Mouse (Mus musculus): ENCODE measurements around the gene Epop. TPM values are rescaled to one million over a fixed set of nuclear protein-coding genes. Genes with fewer than 3 reads are reported as not detected.
"Not testable (repeated sequence)": the region's sequence is repeated elsewhere in the genome, so short reads cannot be mapped to it uniquely, and the experiment has no call there.

Epop gene
- polyA plus RNA-seq, 1 experiment from 2014 or later: 13.0 TPM

DNA sequence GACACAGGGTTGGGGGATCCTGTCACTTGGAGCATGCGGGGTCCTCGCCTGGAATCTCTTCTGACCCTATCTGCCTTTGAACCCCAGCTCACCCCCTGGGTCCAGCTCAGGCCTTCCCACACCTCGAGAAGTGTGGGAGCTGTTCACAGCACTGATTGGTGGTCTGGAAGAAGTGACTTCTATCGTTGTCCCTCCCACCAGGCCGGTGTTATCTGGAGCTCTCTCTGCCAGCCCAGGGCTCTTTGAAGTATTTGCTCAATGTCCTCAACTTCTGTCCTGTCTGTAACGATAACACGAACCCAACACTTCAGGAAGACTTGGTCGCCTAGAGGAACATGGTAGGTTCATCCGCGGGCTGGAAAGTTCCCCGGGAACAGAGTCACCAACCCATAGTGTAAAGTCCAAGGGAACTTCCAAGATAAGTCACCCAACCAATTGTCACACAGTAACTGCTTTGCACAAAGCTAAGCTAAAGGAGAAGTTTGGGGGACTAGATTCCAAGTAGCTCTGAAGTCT lies 29.3 kb upstream of the Epop start:
- H3K27ac ChIP-seq (replicated peaks): no peak overlapping the region
- peak overlapping the region; percentile 92 for H3K4me3 ChIP-seq
- H3K4me1 ChIP-seq: peaks cover 52% of the 10 kb centered on the region
- DNase-seq (ENCODE audit: low spot score): no peak
- peaks cover 34% of the 10 kb centered on the region for H3K27me3 ChIP-seq (replicated peaks; ENCODE audit: low read depth, poor library complexity, severe bottlenecking)
- H3K9me3 ChIP-seq: no peaks in the 10 kb centered on the region
- H3K36me3 ChIP-seq (replicated peaks): no peaks in the 10 kb centered on the region
- 73% methylated on average over 11 of the region's 11 CpGs for WGBS

DNA sequence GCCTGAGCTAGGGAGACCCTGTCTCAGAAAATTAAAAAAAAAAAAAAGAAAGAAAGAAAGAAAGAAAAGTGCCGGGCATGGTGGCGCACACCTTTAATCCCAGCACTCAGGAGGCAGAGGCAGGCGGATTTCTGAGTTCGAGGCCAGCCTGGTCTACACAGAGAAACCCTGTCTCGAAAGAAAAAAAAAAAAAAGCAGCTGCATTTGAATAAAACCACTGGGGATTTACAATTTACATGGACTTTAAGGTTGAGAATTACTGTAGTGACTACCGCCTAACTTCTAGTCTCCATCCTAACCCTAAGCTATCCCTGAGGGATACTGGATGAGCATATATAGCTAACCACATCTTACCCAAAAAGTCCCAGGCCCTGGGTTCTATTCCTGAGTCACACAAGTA lies 28.5 kb upstream of the Epop start:
- DNase-seq (ENCODE audit: low spot score); H3K9me3 ChIP-seq; H3K36me3 ChIP-seq (replicated peaks); H3K27ac ChIP-seq (replicated peaks); H3K4me3 ChIP-seq: not testable (repeated sequence)
- WGBS: 89% methylated on average over 6 of the region's 6 CpGs
- Histone ChIP-seq H3K27me3 (replicated peaks; ENCODE audit: low read depth, poor library complexity, severe bottlenecking) (peaks cover 34% of the 10 kb centered on the region), H3K4me1 (peaks cover 52% of the 10 kb centered on the region)

DNA sequence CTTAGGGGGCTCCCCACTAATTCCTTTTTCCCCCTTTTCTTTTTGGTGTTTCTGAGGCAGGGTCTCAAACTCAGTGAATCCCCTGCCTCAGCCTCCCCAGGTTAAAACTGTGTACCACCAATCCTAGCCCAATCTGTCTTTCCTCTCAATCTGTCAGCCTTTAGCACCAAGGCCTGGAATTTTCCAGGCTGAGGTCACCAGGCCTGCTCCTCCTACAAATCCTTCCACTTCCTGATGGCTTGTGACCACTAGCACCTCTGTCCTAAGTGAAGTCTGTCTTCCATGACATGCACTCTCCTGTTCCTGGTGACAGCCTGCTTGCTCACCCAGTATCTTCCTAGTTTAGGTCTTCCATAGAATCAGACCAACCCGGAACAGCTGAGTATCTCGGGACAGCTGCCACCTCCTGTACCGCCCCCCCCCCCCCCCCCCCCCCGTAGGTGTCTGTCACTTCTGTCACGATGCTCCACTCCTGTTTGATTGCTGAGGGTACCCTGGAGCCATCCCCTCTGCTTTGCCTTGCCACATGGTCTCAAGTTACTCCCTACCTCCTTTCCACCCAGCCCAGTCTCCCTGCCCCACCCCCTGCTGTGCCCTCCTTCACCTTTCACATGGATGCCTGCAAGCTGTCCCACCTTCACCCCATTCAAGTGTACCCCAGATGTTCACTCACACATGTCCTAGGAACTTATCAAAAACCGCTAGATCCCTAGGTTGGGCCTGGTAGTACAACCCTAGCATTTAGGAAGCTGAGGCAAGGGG lies 27.9 kb upstream of the Epop start:
- Histone ChIP-seq H3K9me3 (no peaks in the 10 kb centered on the region), H3K27me3 (replicated peaks; ENCODE audit: low read depth, poor library complexity, severe bottlenecking) (peaks cover 31% of the 10 kb centered on the region), H3K4me3 (no peak overlapping the region), H3K4me1 (peaks cover 47% of the 10 kb centered on the region), H3K36me3 (replicated peaks) (no peaks in the 10 kb centered on the region; the same call in 1 of the 2 replicates), H3K27ac (replicated peaks) (no peak overlapping the region)
- WGBS: 39% methylated on average over 6 of the region's 6 CpGs
- DNase-seq (ENCODE audit: low spot score): no peak

DNA sequence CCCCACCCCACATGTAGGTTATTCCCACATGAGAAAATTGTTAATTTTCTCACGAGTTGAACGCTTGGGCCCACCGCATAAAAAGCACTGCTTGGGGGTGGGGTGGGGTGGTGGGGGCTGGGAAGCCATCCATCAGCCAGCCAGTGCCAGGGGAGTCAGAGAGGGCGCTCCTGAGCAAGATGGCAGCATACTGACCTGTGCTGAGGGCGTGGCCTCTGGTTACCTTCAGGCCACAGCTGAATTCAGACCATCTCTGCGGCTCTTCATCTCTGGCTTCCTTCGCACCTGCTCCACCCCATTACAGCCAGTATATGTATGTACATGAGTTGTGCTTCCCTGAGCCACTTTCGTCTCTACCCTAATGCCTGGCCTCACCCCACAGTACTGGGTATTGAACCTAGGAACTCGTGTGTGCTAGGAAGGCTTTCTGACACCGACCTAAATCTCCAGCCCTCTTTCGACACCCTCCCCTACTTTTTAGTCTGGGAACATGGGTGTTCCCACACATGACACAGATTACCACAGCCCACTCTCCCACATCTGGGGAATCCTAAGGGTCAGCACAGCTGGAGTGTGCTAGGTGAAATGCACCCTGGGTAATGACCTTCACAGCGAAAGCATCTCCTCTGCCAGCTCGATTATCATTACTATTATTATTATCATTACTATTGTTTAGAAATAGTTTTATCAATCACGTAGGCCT lies 26.9 kb upstream of the Epop start:
- H3K27me3 ChIP-seq (replicated peaks; ENCODE audit: low read depth, poor library complexity, severe bottlenecking): peaks cover 22% of the 10 kb centered on the region
- 75% methylated on average over 14 of the region's 14 CpGs for WGBS
- H3K4me1 ChIP-seq: peaks cover 38% of the 10 kb centered on the region
- H3K36me3 ChIP-seq (replicated peaks): no peaks in the 10 kb centered on the region; the same call in 1 of the 2 replicates
- H3K9me3 ChIP-seq: no peaks in the 10 kb centered on the region
- DNase-seq (ENCODE audit: low spot score): no peak
- no peak overlapping the region for H3K27ac ChIP-seq (replicated peaks)
- no peak overlapping the region for H3K4me3 ChIP-seq

DNA sequence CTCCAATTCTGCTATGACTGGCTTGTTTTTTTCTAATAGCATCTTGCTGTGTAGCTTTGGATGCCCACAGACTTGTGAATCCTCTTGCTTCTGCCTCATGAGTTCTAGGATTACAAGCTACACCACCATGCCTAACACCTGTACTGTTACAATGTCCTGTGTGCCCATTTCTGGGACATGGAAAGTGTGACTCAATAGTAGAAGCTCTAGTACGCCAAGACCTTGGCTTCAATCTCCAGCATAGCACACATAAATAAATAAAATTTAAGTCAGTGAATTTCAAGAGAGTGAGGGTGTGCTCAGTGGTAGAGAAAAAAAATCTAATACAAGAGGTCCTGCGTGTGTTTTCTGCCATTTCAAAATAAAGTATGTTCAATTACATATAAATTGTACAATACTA lies 24.7 kb upstream of the Epop start:
- Histone ChIP-seq H3K36me3 (replicated peaks) (no peaks in the 10 kb centered on the region; the same call in 1 of the 2 replicates), H3K4me1 (peaks cover 26% of the 10 kb centered on the region), H3K27ac (replicated peaks) (no peak overlapping the region), H3K27me3 (replicated peaks; ENCODE audit: low read depth, poor library complexity, severe bottlenecking) (peaks cover 14% of the 10 kb centered on the region), H3K9me3 (no peaks in the 10 kb centered on the region), H3K4me3 (no peak overlapping the region)
- WGBS: 92% methylated on average over 2 of the region's 2 CpGs
- no peak for DNase-seq (ENCODE audit: low spot score)

DNA sequence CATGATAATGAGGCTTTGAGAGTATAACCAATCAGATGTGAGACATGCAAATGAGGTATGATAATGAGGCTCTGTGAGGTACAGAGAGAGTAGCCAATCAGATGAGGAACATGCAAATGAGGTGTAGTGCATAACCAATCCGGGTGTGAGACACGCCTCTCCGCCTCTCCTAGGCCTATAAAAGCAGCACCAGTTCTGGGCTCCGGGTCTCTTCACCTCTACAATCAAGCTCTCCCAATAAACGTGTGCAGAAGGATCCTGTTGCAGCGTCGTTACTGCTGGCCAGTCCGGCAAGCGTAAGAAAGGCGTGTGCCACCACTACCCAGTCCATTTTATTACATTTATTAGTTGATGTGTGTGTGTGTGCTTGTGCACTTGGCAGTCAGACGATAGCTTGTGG lies 23.9 kb upstream of the Epop start:
- not testable (repeated sequence) for H3K4me3 ChIP-seq; H3K27me3 ChIP-seq (replicated peaks; ENCODE audit: low read depth, poor library complexity, severe bottlenecking); H3K27ac ChIP-seq (replicated peaks); H3K36me3 ChIP-seq (replicated peaks); H3K9me3 ChIP-seq; DNase-seq (ENCODE audit: low spot score)
- H3K4me1 ChIP-seq: peaks cover 19% of the 10 kb centered on the region
- WGBS: 93% methylated on average over 11 of the region's 11 CpGs

DNA sequence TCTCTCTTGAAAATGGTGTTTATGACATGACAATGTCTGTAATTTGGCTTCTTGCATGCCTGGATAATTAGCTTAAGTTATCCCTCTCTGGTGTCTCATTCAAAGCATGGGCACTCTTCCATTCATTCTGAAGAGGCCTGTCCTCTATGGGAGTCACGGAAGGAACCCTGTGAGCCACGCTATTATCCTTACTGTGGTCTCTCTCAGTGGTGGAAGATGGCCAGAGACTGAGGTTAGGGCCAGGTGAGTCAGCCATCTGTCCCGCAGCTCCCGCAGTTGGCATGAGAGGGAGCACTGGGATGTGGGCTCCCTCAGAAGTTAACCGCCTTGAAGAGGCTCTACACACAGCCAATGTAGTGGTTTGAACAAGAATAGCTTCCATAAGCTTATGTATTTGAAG lies 20.8 kb upstream of the Epop start:
- peaks cover 8% of the 10 kb centered on the region for H3K4me1 ChIP-seq
- H3K36me3 ChIP-seq (replicated peaks): no peaks in the 10 kb centered on the region; the same call in 1 of the 2 replicates
- H3K27ac ChIP-seq (replicated peaks): no peak overlapping the region
- peaks cover 7% of the 10 kb centered on the region; the same call in 1 of the 2 replicates for H3K27me3 ChIP-seq (replicated peaks; ENCODE audit: low read depth, poor library complexity, severe bottlenecking)
- no peak for DNase-seq (ENCODE audit: low spot score)
- H3K4me3 ChIP-seq: no peak overlapping the region
- H3K9me3 ChIP-seq: no peaks in the 10 kb centered on the region
- 64% methylated on average over 5 of the region's 5 CpGs for WGBS

DNA sequence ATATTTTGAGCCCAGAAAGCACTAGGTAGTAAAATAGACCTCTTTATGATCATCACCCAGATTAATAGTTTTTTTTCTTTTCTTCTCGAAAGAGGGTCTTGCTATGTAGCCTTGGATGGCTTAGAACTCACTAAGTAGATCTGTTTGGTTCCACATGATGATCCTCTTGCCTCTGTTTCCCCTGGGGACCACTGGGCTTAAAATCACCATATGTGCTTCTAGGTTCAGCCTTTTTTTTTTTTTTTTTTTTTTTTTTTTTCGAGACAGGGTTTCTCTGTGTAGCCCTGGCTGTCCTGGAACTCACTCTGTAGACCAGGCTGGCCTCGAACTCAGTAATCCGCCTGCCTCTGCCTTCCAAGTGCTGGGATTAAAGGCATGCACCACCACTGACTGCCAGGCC lies 19.0 kb upstream of the Epop start:
- H3K4me1 ChIP-seq; DNase-seq (ENCODE audit: low spot score); H3K27me3 ChIP-seq (replicated peaks; ENCODE audit: low read depth, poor library complexity, severe bottlenecking); H3K9me3 ChIP-seq; H3K4me3 ChIP-seq; H3K27ac ChIP-seq (replicated peaks); H3K36me3 ChIP-seq (replicated peaks): not testable (repeated sequence)
- 82% methylated on average over 4 of the region's 4 CpGs for WGBS

DNA sequence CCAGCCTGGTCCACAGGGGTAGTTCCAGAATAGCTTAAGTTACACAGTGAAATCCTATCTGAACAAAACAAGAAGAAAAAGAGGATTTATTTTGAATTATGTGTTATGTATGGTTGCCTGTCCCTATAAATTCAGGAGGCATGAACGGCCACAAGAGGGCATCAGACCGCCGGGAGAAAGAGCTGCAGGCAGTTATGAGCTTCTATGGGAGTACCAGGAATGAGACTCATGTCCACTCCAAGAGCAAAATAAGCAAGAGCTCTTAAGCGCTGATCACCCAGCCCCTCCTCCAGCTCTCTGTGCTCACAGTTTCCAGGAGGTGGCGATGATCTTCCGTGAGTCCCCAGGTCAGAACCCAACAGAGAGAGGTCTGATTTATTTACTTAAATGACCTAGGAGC lies 15.3 kb upstream of the Epop start:
- Histone ChIP-seq H3K27ac (replicated peaks) (no peak overlapping the region), H3K9me3 (peaks cover 3% of the 10 kb centered on the region; the same call in 1 of the 2 replicates), H3K4me3 (no peak overlapping the region), H3K27me3 (replicated peaks; ENCODE audit: low read depth, poor library complexity, severe bottlenecking) (no peaks in the 10 kb centered on the region), H3K36me3 (replicated peaks) (no peaks in the 10 kb centered on the region), H3K4me1 (no peaks in the 10 kb centered on the region)
- 1% methylated on average over 6 of the region's 6 CpGs for WGBS
- DNase-seq (ENCODE audit: low spot score): peak; percentile 74

DNA sequence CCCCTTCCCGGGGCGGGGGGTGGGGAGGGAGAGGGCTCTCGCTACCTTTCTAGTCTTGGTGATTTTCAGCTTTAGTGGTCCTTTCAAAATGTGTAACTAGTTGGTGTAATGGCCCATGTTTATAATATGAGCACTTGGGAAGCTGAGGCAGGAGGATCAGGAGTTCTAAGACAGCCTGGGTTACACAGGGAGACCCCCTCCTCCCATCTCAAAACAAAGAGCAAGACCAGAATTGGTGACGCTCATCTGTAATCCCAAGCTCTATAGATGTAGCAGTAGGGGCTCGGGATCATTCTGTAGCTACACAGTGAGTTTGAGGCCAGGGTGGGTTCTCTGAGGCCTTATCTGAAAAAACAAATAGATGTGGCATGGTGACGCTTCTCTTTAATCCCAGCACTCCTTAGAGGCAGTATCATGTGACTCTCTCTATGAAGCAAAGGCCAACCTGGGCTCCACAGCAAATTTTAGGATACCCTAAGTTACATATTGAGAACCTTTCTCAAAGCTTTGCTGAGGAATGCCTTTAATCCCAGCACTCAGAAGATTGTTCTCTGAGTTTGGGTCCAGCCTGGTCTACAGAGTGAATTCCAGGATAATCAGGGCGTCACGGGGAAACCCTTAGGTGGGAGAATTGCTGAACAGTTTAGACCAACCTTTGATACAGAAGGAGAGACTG lies 14.0 kb upstream of the Epop start:
- Histone ChIP-seq H3K36me3 (replicated peaks) (no peaks in the 10 kb centered on the region), H3K27me3 (replicated peaks; ENCODE audit: low read depth, poor library complexity, severe bottlenecking) (no peaks in the 10 kb centered on the region), H3K4me1 (no peaks in the 10 kb centered on the region), H3K9me3 (peaks cover 3% of the 10 kb centered on the region; the same call in 1 of the 2 replicates), H3K27ac (replicated peaks) (no peak overlapping the region), H3K4me3 (no peak overlapping the region)
- WGBS: 83% methylated on average over 8 of the region's 8 CpGs
- DNase-seq (ENCODE audit: low spot score): no peak

DNA sequence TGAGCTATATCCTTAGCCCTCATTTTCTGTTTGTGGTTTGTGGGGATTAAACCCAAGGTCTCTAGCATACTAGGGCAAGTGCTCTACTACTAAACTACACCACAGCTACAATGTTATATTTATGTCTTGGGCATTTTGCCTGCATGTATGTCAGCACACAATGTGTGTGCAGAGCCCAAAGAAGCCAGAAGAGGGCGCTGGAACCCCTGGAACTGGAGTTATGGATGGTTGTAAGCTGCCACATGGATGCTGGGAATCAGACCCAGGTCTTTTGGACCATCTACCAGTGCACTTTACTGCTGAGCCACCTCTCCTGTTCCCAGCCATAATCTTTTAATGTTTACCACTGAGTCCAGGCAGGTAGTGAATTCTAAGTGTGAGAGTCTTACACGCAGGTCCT lies 13.2 kb upstream of the Epop start:
- Histone ChIP-seq H3K27me3 (replicated peaks; ENCODE audit: low read depth, poor library complexity, severe bottlenecking) (no peaks in the 10 kb centered on the region), H3K27ac (replicated peaks) (no peak overlapping the region), H3K36me3 (replicated peaks) (no peaks in the 10 kb centered on the region), H3K4me1 (no peaks in the 10 kb centered on the region), H3K4me3 (no peak overlapping the region), H3K9me3 (peaks cover 3% of the 10 kb centered on the region; the same call in 1 of the 2 replicates)
- no peak for DNase-seq (ENCODE audit: low spot score)
- 47% methylated on average over 2 of the region's 2 CpGs for WGBS

DNA sequence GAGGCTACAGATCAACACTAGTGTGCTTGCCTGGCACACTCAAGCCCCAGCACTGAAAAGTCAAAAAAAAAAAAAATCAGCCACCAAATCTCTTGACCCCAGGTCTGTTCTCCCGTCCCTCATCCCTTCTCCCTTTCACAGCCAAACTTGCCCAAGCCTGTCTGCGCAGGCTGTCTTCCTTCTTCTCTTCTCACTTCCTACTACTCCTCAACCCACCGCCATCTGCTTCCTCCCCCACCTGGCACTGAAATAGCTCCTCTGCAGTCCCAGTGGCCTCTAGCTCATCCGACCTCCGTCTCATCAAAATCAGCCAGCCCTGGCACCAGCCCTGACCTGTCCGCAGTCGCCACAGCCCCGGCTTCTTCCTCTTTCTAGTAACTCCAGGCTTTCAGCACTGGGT lies 12.2 kb upstream of the Epop start:
- no peaks in the 10 kb centered on the region for H3K4me1 ChIP-seq
- peaks cover 3% of the 10 kb centered on the region; the same call in 1 of the 2 replicates for H3K9me3 ChIP-seq
- no peaks in the 10 kb centered on the region for H3K36me3 ChIP-seq (replicated peaks)
- H3K27ac ChIP-seq (replicated peaks): no peak overlapping the region
- 62% methylated on average over 8 of the region's 8 CpGs for WGBS
- no peak overlapping the region for H3K4me3 ChIP-seq
- DNase-seq (ENCODE audit: low spot score): no peak
- no peaks in the 10 kb centered on the region for H3K27me3 ChIP-seq (replicated peaks; ENCODE audit: low read depth, poor library complexity, severe bottlenecking)
